ENCODE assay signal across 33 mouse cellular contexts in genomic region chr19:12708458-12708857, GRCm38 (mm10). TPM values are rescaled to one million over a fixed set of nuclear protein-coding genes. Genes with fewer than 3 reads are reported as not detected.
A peak's percentile ranks its signal among the peaks of the same experiment; 100 is the strongest.
DNase-seq lines count a peak whose midpoint lies in the region; ATAC-seq and TF ChIP-seq lines count a peak whose summit lies in the region.
"Had no signal": no experiment of that assay in that cellular context is flagged by ENCODE, and none has a peak within 500 bp of the region (broad histone marks: within the 10 kb centered on the region; RNA-seq: fewer than 3 reads in every experiment).

No protein-coding gene starts in this region.

- H3K36me3 ChIP-seq in kidney, embryonic 15.5 days: no peaks in the 10 kb centered on the region
- H3K36me3 ChIP-seq in kidney, adult 2 months (ENCODE audit: control insufficient read depth, insufficient read depth, low read length): peaks cover 6% of the 10 kb centered on the region
- H3K36me3 ChIP-seq in liver, postnatal 0 days (replicated peaks; ENCODE audit: insufficient read depth, low read length): no peaks in the 10 kb centered on the region
- H3K36me3 ChIP-seq in liver, embryonic 11.5 days (ENCODE audit: control insufficient read depth, insufficient read depth, low read length): no peaks in the 10 kb centered on the region
- H3K36me3 ChIP-seq in hindbrain, embryonic 13.5 days: no peaks in the 10 kb centered on the region
- H3K36me3 ChIP-seq: forebrain, embryonic 10.5 days; G1E; heart, embryonic 10.5 days; heart, embryonic 13.5 days had no signal

- DNase-seq in kidney, adult 18-20 months: peak; percentile 17
- DNase-seq in kidney, adult 8-10 months: no peak
- DNase-seq in kidney, adult 2 months: no peak
- DNase-seq in liver, postnatal 0 days: no peak
- DNase-seq in liver, embryonic 11.5 days (ENCODE audit: low spot score): no peak
- no peak for DNase-seq in layer of hippocampus, postnatal 36 days
- DNase-seq: adrenal gland, postnatal 10 days; adrenal gland, postnatal 36 days; cerebellum, adult 18-20 months; cerebellum, adult 9-10 months; cerebellum, postnatal 14 days; gastrocnemius, postnatal 10 days; gastrocnemius, postnatal 36 days; heart, adult 2 months; heart, postnatal 14 days; heart, postnatal 4 days had no signal

- TF ChIP-seq CTCF in kidney, adult 2 months (conservative IDR thresholded peaks at IDR 0.05; ENCODE audit: insufficient read depth, insufficient read length, low read depth, low read length): no peak
- no peak for TF ChIP-seq CTCF in liver, postnatal 0 days (IDR thresholded peaks at IDR 0.05; ENCODE audit: low read depth)

- H3K4me2 ChIP-seq in kidney, embryonic 15.5 days: no peak overlapping the region
- no peak overlapping the region for H3K4me2 ChIP-seq in liver, postnatal 0 days (ENCODE audit: low read depth, low read length)
- H3K4me2 ChIP-seq in liver, embryonic 11.5 days: no peak overlapping the region
- no peak overlapping the region for H3K4me2 ChIP-seq in hindbrain, embryonic 13.5 days
- H3K4me2 ChIP-seq: forebrain, embryonic 13.5 days; heart, embryonic 13.5 days had no signal

- H3K4me3 ChIP-seq in kidney, embryonic 15.5 days (replicated peaks): no peak overlapping the region
- no peak overlapping the region for H3K4me3 ChIP-seq in kidney, adult 2 months (ENCODE audit: insufficient read depth, low read depth, low read length)
- no peak overlapping the region for H3K4me3 ChIP-seq in liver, postnatal 0 days (ENCODE audit: low read depth, low read length)
- no peak overlapping the region for H3K4me3 ChIP-seq in liver, embryonic 11.5 days (ENCODE audit: low read depth, low read length)
- H3K4me3 ChIP-seq in hindbrain, embryonic 13.5 days: no peak overlapping the region
- H3K4me3 ChIP-seq: forebrain, embryonic 10.5 days; forebrain, embryonic 13.5 days; heart, adult 2 months; heart, embryonic 10.5 days; heart, embryonic 13.5 days had no signal

- ATAC-seq in kidney, embryonic 15.5 days (replicated peaks; ENCODE audit: low FRiP score): peak; percentile 82
- ATAC-seq in liver, postnatal 0 days: peak; percentile 13; the same call in 1 of the 2 replicates
- ATAC-seq in liver, embryonic 11.5 days (replicated peaks; ENCODE audit: low FRiP score): no peak
- ATAC-seq in hindbrain, embryonic 13.5 days (ENCODE audit: low FRiP score): no peak
- ATAC-seq: forebrain, embryonic 13.5 days; forebrain, embryonic 16.5 days; Patski had no signal

- H3K4me1 ChIP-seq in kidney, embryonic 15.5 days: no peaks in the 10 kb centered on the region
- no peaks in the 10 kb centered on the region for H3K4me1 ChIP-seq in kidney, adult 2 months (ENCODE audit: control insufficient read depth, insufficient read depth, low read length)
- H3K4me1 ChIP-seq in liver, postnatal 0 days (ENCODE audit: insufficient read depth): no peaks in the 10 kb centered on the region
- H3K4me1 ChIP-seq in liver, embryonic 11.5 days (replicated peaks; ENCODE audit: control insufficient read depth, insufficient read depth, low read length): no peaks in the 10 kb centered on the region
- no peaks in the 10 kb centered on the region for H3K4me1 ChIP-seq in hindbrain, embryonic 13.5 days (replicated peaks)
- H3K4me1 ChIP-seq: forebrain, embryonic 10.5 days; forebrain, embryonic 13.5 days; heart, embryonic 10.5 days; heart, embryonic 13.5 days had no signal

- no peak for TF ChIP-seq POLR2A in kidney, adult 2 months (IDR thresholded peaks at IDR 0.05; ENCODE audit: low read depth, low read length)

- 41% methylated on average over 2 of the region's 2 CpGs for WGBS in kidney, embryonic 15.5 days
- WGBS in kidney, adult 2 months: 38% methylated on average over 2 of the region's 2 CpGs
- WGBS in liver, postnatal 0 days (ENCODE audit: insufficient replicate concordance): 62% methylated on average over 2 of the region's 2 CpGs
- WGBS in liver, embryonic 11.5 days: 75% methylated on average over 2 of the region's 2 CpGs
- WGBS in hindbrain, embryonic 13.5 days: 90% methylated on average over 2 of the region's 2 CpGs

- no peak overlapping the region for H3K27ac ChIP-seq in kidney, embryonic 15.5 days
- H3K27ac ChIP-seq in kidney, adult 2 months (ENCODE audit: insufficient read depth, low read depth, low read length): no peak overlapping the region
- no peak overlapping the region for H3K27ac ChIP-seq in liver, postnatal 0 days (ENCODE audit: low read depth)
- no peak overlapping the region for H3K27ac ChIP-seq in liver, embryonic 11.5 days (ENCODE audit: low read depth, low read length)
- H3K27ac ChIP-seq in hindbrain, embryonic 13.5 days: no peak overlapping the region
- H3K27ac ChIP-seq: forebrain, embryonic 10.5 days; forebrain, embryonic 13.5 days; heart, adult 2 months; heart, embryonic 10.5 days; heart, embryonic 13.5 days had no signal

- H3K9me3 ChIP-seq in kidney, embryonic 15.5 days (replicated peaks): no peaks in the 10 kb centered on the region
- no peaks in the 10 kb centered on the region for H3K9me3 ChIP-seq in liver, postnatal 0 days (ENCODE audit: low read length)
- H3K9me3 ChIP-seq in liver, embryonic 11.5 days (ENCODE audit: control insufficient read depth, low read length): no peaks in the 10 kb centered on the region
- H3K9me3 ChIP-seq in hindbrain, embryonic 13.5 days: no peaks in the 10 kb centered on the region
- H3K9me3 ChIP-seq: forebrain, embryonic 10.5 days; forebrain, embryonic 13.5 days; G1E; heart, embryonic 10.5 days; heart, embryonic 13.5 days had no signal

- no peak for TF ChIP-seq EP300 in liver, postnatal 0 days (IDR thresholded peaks at IDR 0.05; ENCODE audit: low read depth)

- no peak overlapping the region for H3K9ac ChIP-seq in kidney, embryonic 15.5 days
- H3K9ac ChIP-seq in liver, postnatal 0 days (replicated peaks): no peak overlapping the region
- H3K9ac ChIP-seq in liver, embryonic 11.5 days (ENCODE audit: low read depth, low read length): no peak overlapping the region
- H3K9ac ChIP-seq in hindbrain, embryonic 13.5 days: no peak overlapping the region
- H3K9ac ChIP-seq: forebrain, embryonic 13.5 days; heart, embryonic 13.5 days had no signal

- no peaks in the 10 kb centered on the region for H3K27me3 ChIP-seq in kidney, embryonic 15.5 days
- no peaks in the 10 kb centered on the region for H3K27me3 ChIP-seq in kidney, adult 2 months (replicated peaks; ENCODE audit: control insufficient read depth, insufficient read depth, low read length)
- no peaks in the 10 kb centered on the region for H3K27me3 ChIP-seq in liver, postnatal 0 days (ENCODE audit: insufficient read depth, low read length)
- H3K27me3 ChIP-seq in liver, embryonic 11.5 days (replicated peaks; ENCODE audit: control insufficient read depth, insufficient read depth, low read length): no peaks in the 10 kb centered on the region
- no peaks in the 10 kb centered on the region for H3K27me3 ChIP-seq in hindbrain, embryonic 13.5 days
- H3K27me3 ChIP-seq: CH12.LX; forebrain, embryonic 13.5 days; heart, embryonic 13.5 days; Patski had no signal

RNA-seq across cellular contexts. Expression of gene Keg1, which starts 12.9 kb away (rescaled TPM):
- polyA plus RNA-seq in kidney, embryonic 15.5 days (2015; fragmentation: Nextera tagmentation; extraction: Ambion mirVana): 57.5 and 58.1 TPM in 2 replicates
- polyA plus RNA-seq in kidney, adult 2 months (2012; rRNA removed): 1,454 and 1,674 TPM in 2 replicates
- polyA plus RNA-seq in liver, postnatal 0 days (2015; fragmentation: Nextera tagmentation; extraction: Ambion mirVana): 16.3 and 20.3 TPM in 2 replicates
- polyA plus RNA-seq in liver, embryonic 11.5 days (2014; fragmentation: Nextera tagmentation; extraction: Ambion mirVana): 0.19 and 0.25 TPM in 2 replicates
- not detected for total RNA-seq in layer of hippocampus, postnatal 36 days (2021)
- not detected in 2 replicates for polyA plus RNA-seq in hindbrain, embryonic 13.5 days (2015; fragmentation: Nextera tagmentation; extraction: Ambion mirVana)
- total RNA-seq: adrenal gland, postnatal 36 days; CH12.LX; gastrocnemius, postnatal 10 days; gastrocnemius, postnatal 36 days; granulocyte monocyte progenitor cell, adult 5-6 weeks; heart, adult 2 months; heart, postnatal 14 days; heart, postnatal 4 days had no signal
- polyA plus RNA-seq: embryonic facial prominence, embryonic 11.5 days; embryonic facial prominence, embryonic 14.5 days; forebrain, embryonic 10.5 days; forebrain, embryonic 13.5 days; forebrain, embryonic 16.5 days; G1E; heart, embryonic 10.5 days; heart, embryonic 13.5 days; heart, embryonic 16.5 days; hindbrain, embryonic 11.5 days had no signal

RNA-seq across cellular contexts. Expression of gene Olfr1443, which starts 30.5 kb away (rescaled TPM):
- polyA plus RNA-seq in kidney, embryonic 15.5 days (2015; fragmentation: Nextera tagmentation; extraction: Ambion mirVana): not detected in 2 replicates
- polyA plus RNA-seq in kidney, adult 2 months (2012; rRNA removed): not detected in 2 replicates
- not detected in 2 replicates for polyA plus RNA-seq in liver, postnatal 0 days (2015; fragmentation: Nextera tagmentation; extraction: Ambion mirVana)
- polyA plus RNA-seq in liver, embryonic 11.5 days (2014; fragmentation: Nextera tagmentation; extraction: Ambion mirVana): not detected in 2 replicates
- total RNA-seq in layer of hippocampus, postnatal 36 days (2021): not detected
- not detected in 2 replicates for polyA plus RNA-seq in hindbrain, embryonic 13.5 days (2015; fragmentation: Nextera tagmentation; extraction: Ambion mirVana)
- total RNA-seq: adrenal gland, adult 18-20 months; adrenal gland, postnatal 10 days; adrenal gland, postnatal 36 days; CH12.LX; gastrocnemius, adult 18-20 months; gastrocnemius, postnatal 10 days; gastrocnemius, postnatal 36 days; granulocyte monocyte progenitor cell, adult 5-6 weeks; heart, adult 2 months; heart, postnatal 14 days; heart, postnatal 4 days had no signal
- polyA plus RNA-seq: embryonic facial prominence, embryonic 11.5 days; embryonic facial prominence, embryonic 14.5 days; forebrain, embryonic 10.5 days; forebrain, embryonic 13.5 days; forebrain, embryonic 16.5 days; G1E; heart, adult 2 months; heart, embryonic 10.5 days; heart, embryonic 13.5 days; heart, embryonic 16.5 days; hindbrain, embryonic 11.5 days; Patski had no signal

RNA-seq across cellular contexts. Expression of gene Olfr1442, which starts 38.2 kb away (rescaled TPM):
- not detected in 2 replicates for polyA plus RNA-seq in kidney, embryonic 15.5 days (2015; fragmentation: Nextera tagmentation; extraction: Ambion mirVana)
- 0.11 and 0.16 TPM in 2 replicates for polyA plus RNA-seq in kidney, adult 2 months (2012; rRNA removed)
- polyA plus RNA-seq in liver, postnatal 0 days (2015; fragmentation: Nextera tagmentation; extraction: Ambion mirVana): not detected in 2 replicates
- not detected in 2 replicates for polyA plus RNA-seq in liver, embryonic 11.5 days (2014; fragmentation: Nextera tagmentation; extraction: Ambion mirVana)
- total RNA-seq in layer of hippocampus, postnatal 36 days (2021): not detected
- polyA plus RNA-seq in hindbrain, embryonic 13.5 days (2015; fragmentation: Nextera tagmentation; extraction: Ambion mirVana): not detected in 2 replicates
- total RNA-seq: adrenal gland, adult 18-20 months; adrenal gland, postnatal 10 days; adrenal gland, postnatal 36 days; CH12.LX; gastrocnemius, adult 18-20 months; gastrocnemius, postnatal 10 days; gastrocnemius, postnatal 36 days; granulocyte monocyte progenitor cell, adult 5-6 weeks; heart, adult 2 months; heart, postnatal 14 days; heart, postnatal 4 days had no signal
- polyA plus RNA-seq: embryonic facial prominence, embryonic 11.5 days; embryonic facial prominence, embryonic 14.5 days; forebrain, embryonic 10.5 days; forebrain, embryonic 13.5 days; forebrain, embryonic 16.5 days; G1E; heart, adult 2 months; heart, embryonic 10.5 days; heart, embryonic 13.5 days; heart, embryonic 16.5 days; hindbrain, embryonic 11.5 days; Patski had no signal

RNA-seq across cellular contexts. Expression of gene Cntf, which starts 57.0 kb away (rescaled TPM):
- 2.4 and 2.5 TPM in 2 replicates for polyA plus RNA-seq in kidney, embryonic 15.5 days (2015; fragmentation: Nextera tagmentation; extraction: Ambion mirVana)
- 2.9 and 3.6 TPM in 2 replicates for polyA plus RNA-seq in kidney, adult 2 months (2012; rRNA removed)
- 0.23 and 0.52 TPM in 2 replicates for polyA plus RNA-seq in liver, postnatal 0 days (2015; fragmentation: Nextera tagmentation; extraction: Ambion mirVana)
- polyA plus RNA-seq in liver, embryonic 11.5 days (2014; fragmentation: Nextera tagmentation; extraction: Ambion mirVana): 0.27 and 0.78 TPM in 2 replicates
- 1 to 10 TPM; 2.9 to 4.1 TPM for total RNA-seq in layer of hippocampus, postnatal 36 days (2021)
- 1.2 and 1.6 TPM in 2 replicates for polyA plus RNA-seq in hindbrain, embryonic 13.5 days (2015; fragmentation: Nextera tagmentation; extraction: Ambion mirVana)

Comparison
In these comparisons a context has a peak if more than half of its experiments do, and no peak if none do; other contexts are left out.
1. ATAC-seq: peak in kidney, embryonic 15.5 days (single experiment) and liver, postnatal 0 days (single experiment); none in liver, embryonic 11.5 days (single experiment) and hindbrain, embryonic 13.5 days (single experiment).
2. RNA of gene Keg1, which starts 12.9 kb away (polyA plus RNA-seq): 1,454 to 1,674 TPM in kidney, adult 2 months; 57.5 to 58.1 TPM in kidney, embryonic 15.5 days, 16.3 to 20.3 TPM in liver, postnatal 0 days, 0.19 to 0.25 TPM in liver, embryonic 11.5 days and not detected in hindbrain, embryonic 13.5 days; every median in the first group is over 10 times any median in the second.